Mouse (Mus musculus) MEL (cell line): ENCODE results near the gene Nploc4. TPM values are rescaled to one million over a fixed set of nuclear protein-coding genes. Genes with fewer than 3 reads are reported as not detected.
A peak's percentile ranks its signal among the peaks of the same experiment; 100 is the strongest.

Experiments
- DNase-seq: peaks from one replicate; pipeline ENCODE4 v3.0.0; 2011; ENCODE audit warnings: low read depth, low spot score
- H3K27ac ChIP-seq: 2 replicates; pipeline ENCODE4 v1.5.1; 2012; ENCODE audit warnings: low read depth, mild to moderate bottlenecking, control low read depth, low read length, moderate library complexity; ENCODE audit not compliant: control insufficient read depth
- H3K27me3 ChIP-seq, 2 experiments: fragments of 150-350 bp in 1 of 2; sonication (generic) in 1 of 2; 2 replicates each; pipeline ENCODE4 v1.6.1; 2012; ENCODE audit warnings: low read length in 2 of 2, mild to moderate bottlenecking in 2 of 2, improper control_type of control experiment in 1 of 2, moderate library complexity in 1 of 2; ENCODE audit not compliant: insufficient read depth in 2 of 2, control insufficient read depth in 1 of 2
- H3K36me3 ChIP-seq, 2 experiments: 2 replicates each; pipeline ENCODE4 v1.6.1; 2012 to 2014; ENCODE audit warnings: low read length in 2 of 2, improper control_type of control experiment in 1 of 2, inconsistent platforms in 1 of 2, mild to moderate bottlenecking in 1 of 2; ENCODE audit not compliant: insufficient read depth in 2 of 2, control insufficient read depth in 1 of 2
- H3K4me1 ChIP-seq, 2 experiments: fragments of 150-350 bp in 1 of 2; sonication (generic) in 1 of 2; 2 replicates each; pipeline ENCODE4 v1.6.1; 2012; ENCODE audit warnings: low read length in 2 of 2, improper control_type of control experiment in 1 of 2, mild to moderate bottlenecking in 1 of 2; ENCODE audit not compliant: insufficient read depth in 2 of 2, control insufficient read depth in 1 of 2
- H3K4me3 ChIP-seq, 2 experiments: fragments of 150-350 bp in 1 of 2; sonication (generic) in 1 of 2; 2 replicates each; pipeline ENCODE4 v1.5.1; 2012; ENCODE audit warnings: low read depth in 2 of 2, low read length in 2 of 2, mild to moderate bottlenecking in 2 of 2, moderate library complexity in 2 of 2, control low read depth in 1 of 2, improper control_type of control experiment in 1 of 2; ENCODE audit not compliant: control insufficient read depth in 1 of 2, insufficient read depth in 1 of 2
- H3K79me2 ChIP-seq: 2 replicates; pipeline ENCODE4 v1.6.1; 2012; ENCODE audit warnings: mild to moderate bottlenecking, low read length, moderate library complexity; ENCODE audit not compliant: control insufficient read depth, poor library complexity, insufficient read depth
- H3K9ac ChIP-seq: 2 replicates; pipeline ENCODE4 v1.6.1; 2012; ENCODE audit warnings: low read depth, mild to moderate bottlenecking, control low read depth, low read length, moderate library complexity; ENCODE audit not compliant: control insufficient read depth, poor library complexity, severe bottlenecking
- H3K9me3 ChIP-seq: fragments of 150-350 bp; sonication (generic); replicated peaks from 2 replicates; pipeline ENCODE4 v1.6.1; 2012; ENCODE audit warnings: mild to moderate bottlenecking, low read length, improper control_type of control experiment, moderate library complexity; ENCODE audit not compliant: insufficient read depth
- BHLHE40 ChIP-seq: IDR thresholded peaks from 2 replicates; pipeline ENCODE4 v1.6.1; 2012; ENCODE audit warnings: low read depth, mild to moderate bottlenecking, inconsistent platforms, low read length, improper control_type of control experiment, borderline replicate concordance
- CTCF ChIP-seq, 3 experiments: IDR thresholded peaks in 2 of 3; conservative IDR thresholded peaks in 1 of 3; 2 replicates each; pipeline ENCODE4 v1.5.1; 2011 to 2012; ENCODE audit warnings: low read length in 3 of 3, low read depth in 2 of 3, mild to moderate bottlenecking in 2 of 3, improper control_type of control experiment in 1 of 3, inconsistent platforms in 1 of 3, mixed read lengths in 1 of 3, moderate library complexity in 1 of 3; ENCODE audit not compliant: control insufficient read depth in 1 of 3, insufficient read depth in 1 of 3, poor library complexity in 1 of 3, severe bottlenecking in 1 of 3
- EP300 ChIP-seq, 2 experiments: IDR thresholded peaks; 2 replicates each; pipeline ENCODE4 v1.6.1; 2011; ENCODE audit warnings: improper control_type of control experiment in 2 of 2, low read length in 2 of 2, low read depth in 1 of 2, mild to moderate bottlenecking in 1 of 2
- ETS1 ChIP-seq: IDR thresholded peaks from 2 replicates; pipeline ENCODE4 v1.6.1; 2012; ENCODE audit warnings: low read depth, mild to moderate bottlenecking, inconsistent platforms, low read length, improper control_type of control experiment, moderate library complexity
- GATA1 ChIP-seq: IDR thresholded peaks from 2 replicates; pipeline ENCODE4 v1.6.1; 2011; ENCODE audit warnings: low read depth, low read length, improper control_type of control experiment
- KAT2A ChIP-seq: conservative IDR thresholded peaks from 2 replicates; pipeline ENCODE4 v1.6.1; 2012; ENCODE audit warnings: low read depth, low read length, improper control_type of control experiment, inconsistent platforms
- MAX ChIP-seq: IDR thresholded peaks from 2 replicates; pipeline ENCODE4 v1.6.1; 2011; ENCODE audit warnings: low read length, improper control_type of control experiment
- MEF2A ChIP-seq: IDR thresholded peaks from 2 replicates; pipeline ENCODE4 v1.6.1; 2014; ENCODE audit warnings: low read depth, mild to moderate bottlenecking, inconsistent platforms, low read length, improper control_type of control experiment; ENCODE audit not compliant: poor library complexity, insufficient replicate concordance, severe bottlenecking; ENCODE audit errors: extremely low read depth
- MXI1 ChIP-seq: IDR thresholded peaks from 2 replicates; pipeline ENCODE4 v1.6.1; 2011; ENCODE audit warnings: mild to moderate bottlenecking, low read depth, low read length, improper control_type of control experiment
- MYC ChIP-seq: IDR thresholded peaks from 2 replicates; pipeline ENCODE4 v1.6.1; 2011; ENCODE audit warnings: low read depth, mild to moderate bottlenecking, low read length, improper control_type of control experiment, moderate library complexity
- POLR2A ChIP-seq, 2 experiments: IDR thresholded peaks; 2 replicates each; pipeline ENCODE4 v1.6.1; 2011 to 2012; ENCODE audit warnings: low read length in 2 of 2, mild to moderate bottlenecking in 2 of 2, control low read depth in 1 of 2, improper control_type of control experiment in 1 of 2, low read depth in 1 of 2, moderate library complexity in 1 of 2; ENCODE audit not compliant: control insufficient read depth in 1 of 2, insufficient read depth in 1 of 2, poor library complexity in 1 of 2
- POLR2AphosphoS2 ChIP-seq: IDR thresholded peaks from 2 replicates; pipeline ENCODE4 v1.6.1; 2011; ENCODE audit warnings: low read length, improper control_type of control experiment
- POLR2AphosphoS5 ChIP-seq: IDR thresholded peaks from 2 replicates; pipeline ENCODE4 v1.6.1; 2012; ENCODE audit warnings: low read depth, borderline replicate concordance, mild to moderate bottlenecking, inconsistent platforms, low read length, moderate library complexity, mixed read lengths
- RAD21 ChIP-seq: IDR thresholded peaks from 2 replicates; pipeline ENCODE4 v1.6.1; 2011; ENCODE audit warnings: mild to moderate bottlenecking, low read depth, low read length, improper control_type of control experiment
- SMC3 ChIP-seq: IDR thresholded peaks from 2 replicates; pipeline ENCODE4 v1.6.1; 2011; ENCODE audit warnings: low read depth, low read length, improper control_type of control experiment
- TAL1 ChIP-seq: IDR thresholded peaks from 2 replicates; pipeline ENCODE4 v1.6.1; 2012; ENCODE audit warnings: mild to moderate bottlenecking, inconsistent platforms, low read length, moderate library complexity, mixed read lengths
- USF1 ChIP-seq: IDR thresholded peaks from 2 replicates; pipeline ENCODE4 v1.6.1; 2014; ENCODE audit warnings: low read depth, mild to moderate bottlenecking, inconsistent platforms, low read length, improper control_type of control experiment, moderate library complexity
- USF2 ChIP-seq, 2 experiments: IDR thresholded peaks; 2 replicates each; pipeline ENCODE4 v1.6.1; 2011 to 2012; ENCODE audit warnings: improper control_type of control experiment in 2 of 2, low read length in 2 of 2, borderline replicate concordance in 1 of 2, inconsistent platforms in 1 of 2, low read depth in 1 of 2, mild to moderate bottlenecking in 1 of 2; ENCODE audit not compliant: insufficient read depth in 1 of 2
- ZNF384 ChIP-seq: IDR thresholded peaks from 2 replicates; pipeline ENCODE4 v1.6.1; 2012; ENCODE audit warnings: low read depth, mild to moderate bottlenecking, inconsistent platforms, low read length, improper control_type of control experiment
- polyA plus RNA-seq, 2 experiments: library from polyadenylated mRNA; stranded (reverse) in 1 of 2; unstranded in 1 of 2; fragments of >175 nt in 1 of 2; fragments of >200 nt in 1 of 2; gene quantifications; 2 replicates each; pipeline versions ENCODE4 v1.2.1 to v1.2.4; 2012; ENCODE audit warnings: low replicate concordance in 2 of 2, low read depth in 1 of 2; ENCODE audit not compliant: insufficient read length in 2 of 2, insufficient read depth in 1 of 2, missing spikeins in 1 of 2
- total RNA-seq: library from RNA; depleted of rRNA; stranded (reverse); fragments of 300-350 nt; gene quantifications from 2 replicates; pipeline ENCODE4 v1.2.3, GENCODE M21; 2012

Nploc4 gene
- total and polyA plus RNA-seq, 3 experiments, result 77.4 to 352 (median 117) TPM

DNA sequence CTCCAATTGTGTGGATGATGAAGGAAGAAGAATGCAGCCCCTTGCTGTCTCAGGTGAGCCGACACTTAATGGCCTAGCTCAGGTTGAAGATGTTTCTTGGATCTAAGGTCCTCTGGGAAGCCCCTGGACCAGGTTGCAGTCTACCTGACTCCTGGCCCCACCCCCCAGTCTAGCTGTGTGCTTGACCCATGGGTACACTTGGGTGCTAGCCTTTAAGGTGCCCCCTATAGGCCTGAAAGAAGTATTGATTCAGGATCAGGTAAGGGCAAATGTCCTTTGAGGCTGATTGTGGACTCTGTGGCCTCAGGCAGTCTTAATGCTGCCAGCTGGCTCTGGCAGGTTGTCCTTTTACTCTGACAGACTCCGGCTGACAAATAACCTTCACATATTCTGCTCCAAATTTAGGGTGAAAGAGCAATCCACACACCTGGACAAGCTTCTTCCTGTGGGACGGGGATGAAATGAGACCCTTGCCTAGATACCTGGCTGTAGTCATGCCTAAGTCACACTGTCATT lies 5.3 kb upstream of the Nploc4 start:
- Histone ChIP-seq H3K36me3 (peaks cover 0 to 18% of the 10 kb centered on the region in 2 experiments; a peak in 2 of 4 replicates), H3K27me3 (no peaks in the 10 kb centered on the region), H3K4me3 (no peak overlapping the region), H3K9ac (no peak overlapping the region), H3K4me1 (peaks cover 16 to 25% of the 10 kb centered on the region in 2 experiments), H3K79me2 (no peaks in the 10 kb centered on the region), H3K27ac (no peak overlapping the region), H3K9me3 (no peaks in the 10 kb centered on the region)
- DNase-seq, result no peak
- TF ChIP-seq POLR2A (IDR thresholded peaks at IDR 0.05; ENCODE audit: control insufficient read depth in 1 of 2, insufficient read depth in 1 of 2, low read depth in 1 of 2, low read length in 2 of 2, poor library complexity in 1 of 2) (no peak), CTCF (IDR thresholded peaks at IDR 0.05 in 2 of 3, conservative IDR thresholded peaks at IDR 0.05 in 1 of 3; ENCODE audit: control insufficient read depth in 1 of 3, insufficient read depth in 1 of 3, low read depth in 2 of 3, low read length in 3 of 3, poor library complexity in 1 of 3, severe bottlenecking in 1 of 3) (peak in 1 of 3 experiments; percentile 18; a peak in 1 of 6 replicates)

DNA sequence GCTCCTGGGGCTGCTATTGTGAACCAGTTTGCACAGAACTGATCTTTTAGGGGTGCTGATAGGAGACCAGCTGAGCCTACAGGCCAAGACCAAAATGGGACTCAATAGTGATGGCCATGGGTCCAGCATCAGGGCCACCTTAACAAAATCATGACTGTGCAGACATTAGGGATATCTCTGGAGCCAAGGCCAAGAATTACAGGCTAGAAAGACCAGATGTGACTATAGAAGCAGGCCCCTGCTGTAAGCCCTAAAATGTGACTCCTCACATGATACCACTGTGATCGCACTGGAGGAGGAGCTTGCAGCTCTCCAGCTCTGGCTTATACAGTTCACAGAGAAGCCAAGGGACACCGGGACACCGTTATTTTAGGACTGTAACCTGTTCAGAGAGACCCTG lies 4.8 kb upstream of the Nploc4 start, which contains the start of gene Tspan10:
Gene Tspan10 (plus strand): TSS at position 301 of the 400 bp plus-strand sequence.
- Histone ChIP-seq H3K36me3 (peaks cover 0 to 18% of the 10 kb centered on the region in 2 experiments; a peak in 2 of 4 replicates), H3K9me3 (no peaks in the 10 kb centered on the region), H3K27ac (no peak within 1 kb of the TSS), H3K79me2 (peaks cover 4% of the 10 kb centered on the region), H3K9ac (no peak within 1 kb of the TSS), H3K4me1 (peaks cover 16 to 25% of the 10 kb centered on the region in 2 experiments), H3K4me3 (no peak within 1 kb of the TSS), H3K27me3 (no peaks in the 10 kb centered on the region)
- TF ChIP-seq TAL1, result no peak
- no peak for TF ChIP-seq RAD21
- no peak for TF ChIP-seq EP300 (IDR thresholded peaks at IDR 0.05; ENCODE audit: low read depth in 1 of 2, low read length in 2 of 2)
- no peak for TF ChIP-seq KAT2A
- TF ChIP-seq CTCF (IDR thresholded peaks at IDR 0.05 in 2 of 3, conservative IDR thresholded peaks at IDR 0.05 in 1 of 3; ENCODE audit: control insufficient read depth in 1 of 3, insufficient read depth in 1 of 3, low read depth in 2 of 3, low read length in 3 of 3, poor library complexity in 1 of 3, severe bottlenecking in 1 of 3), result no peak
- TF ChIP-seq MXI1, result no peak
- no peak for TF ChIP-seq MEF2A
- TF ChIP-seq USF2 (IDR thresholded peaks at IDR 0.05; ENCODE audit: borderline replicate concordance in 1 of 2, insufficient read depth in 1 of 2, low read depth in 1 of 2, low read length in 2 of 2), result no peak
- no peak for TF ChIP-seq BHLHE40
- TF ChIP-seq MAX, result no peak
- no peak for DNase-seq

DNA sequence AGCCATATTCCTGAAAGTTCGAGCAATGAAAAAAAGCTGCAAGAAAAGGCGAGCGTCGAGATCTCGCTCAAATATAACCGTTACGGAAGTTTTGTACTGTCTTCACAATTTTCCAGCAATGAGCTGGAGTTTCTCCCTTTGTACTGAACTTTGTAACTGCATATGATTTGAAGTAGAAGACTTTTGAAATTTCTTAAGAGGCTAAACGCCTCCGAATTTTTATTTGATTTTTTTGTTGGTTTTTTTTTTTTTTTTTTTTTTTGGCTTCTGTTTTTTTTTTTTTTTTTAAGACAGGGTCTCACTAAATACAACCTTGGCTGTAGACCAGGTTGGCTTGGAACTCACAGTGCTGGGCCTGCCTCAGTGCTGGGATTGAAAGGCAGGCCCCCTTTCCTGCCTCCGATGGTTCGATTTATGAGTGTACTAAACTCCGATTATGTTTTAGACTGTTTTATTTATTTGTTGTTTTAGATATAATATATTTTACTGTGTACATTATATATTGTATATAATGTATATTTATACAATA lies 413 bp upstream of the Nploc4 start:
- peak overlapping the region; percentile 93 for H3K9ac ChIP-seq
- H3K27ac ChIP-seq, result peak overlapping the region; percentile 84
- peak overlapping the region; percentile 82 to 100 for H3K4me3 ChIP-seq

More for the DNA sequence above, 413 bp upstream of the Nploc4 start:
- no peaks in the 10 kb centered on the region for H3K27me3 ChIP-seq
- no peaks in the 10 kb centered on the region for H3K9me3 ChIP-seq
- H3K4me1 ChIP-seq, result peaks cover 6 to 12% of the 10 kb centered on the region in 2 experiments
- no peak for TF ChIP-seq GATA1
- no peak for TF ChIP-seq SMC3
- TF ChIP-seq USF2 (IDR thresholded peaks at IDR 0.05; ENCODE audit: borderline replicate concordance in 1 of 2, insufficient read depth in 1 of 2, low read depth in 1 of 2, low read length in 2 of 2), result no peak
- TF ChIP-seq POLR2AphosphoS5, result no peak
- TF ChIP-seq POLR2A (IDR thresholded peaks at IDR 0.05; ENCODE audit: control insufficient read depth in 1 of 2, insufficient read depth in 1 of 2, low read depth in 1 of 2, low read length in 2 of 2, poor library complexity in 1 of 2), result 0 out of 4 replicates have a peak, but pooled peaks of 1 of the 2 experiments have one; percentile 20
- TF ChIP-seq POLR2AphosphoS2, result 0 out of 2 replicates have a peak, but pooled peaks have one; percentile 2
- no peak for TF ChIP-seq TAL1
- no peak for TF ChIP-seq USF1
- no peak for TF ChIP-seq MYC
- peak; percentile 94 for TF ChIP-seq ZNF384
- no peak for TF ChIP-seq MAX
- TF ChIP-seq ETS1, result no peak
- peaks cover 15 to 18% of the 10 kb centered on the region in 2 experiments for H3K36me3 ChIP-seq
- DNase-seq, result no peak
- H3K79me2 ChIP-seq, result peaks cover 37% of the 10 kb centered on the region
